Mouse (Mus musculus) kidney, embryonic 16.5 days (tissue): ENCODE results near the gene P2rx7. TPM values are rescaled to one million over a fixed set of nuclear protein-coding genes. Genes with fewer than 3 reads are reported as not detected.
"Not testable (repeated sequence)": the region's sequence is repeated elsewhere in the genome, so short reads cannot be mapped to it uniquely, and the experiment has no call there.

ENCODE experiments used
- ATAC-seq: fragments of 200-750 bp; cut with Nextera tagmentation; 2 replicates; pipeline ENCODE4 v1.8.0; 2017; ENCODE audit warnings: moderate TSS enrichment; ENCODE audit not compliant: low FRiP score, low TSS enrichment
- H3K27ac ChIP-seq: fragments of 300-500 bp; sonication (generic); 2 replicates; pipeline ENCODE4 v1.5.1; 2014; ENCODE audit warnings: low read length
- H3K27me3 ChIP-seq: fragments of 300-500 bp; sonication (generic); 2 replicates; pipeline ENCODE4 v1.6.1; 2014; ENCODE audit warnings: low read length, control low read depth, mixed read lengths; ENCODE audit not compliant: insufficient read depth
- H3K36me3 ChIP-seq: fragments of 300-500 bp; sonication (generic); 2 replicates; pipeline ENCODE4 v1.6.1; 2014; ENCODE audit warnings: low read length, control low read depth, mixed read lengths; ENCODE audit not compliant: insufficient read depth
- H3K4me1 ChIP-seq: fragments of 300-500 bp; sonication (generic); 2 replicates; pipeline ENCODE4 v1.6.1; 2014; ENCODE audit warnings: low read length, control low read depth, mixed read lengths; ENCODE audit not compliant: insufficient read depth
- H3K4me2 ChIP-seq: fragments of 300-500 bp; sonication (generic); replicated peaks from 2 replicates; pipeline ENCODE4 v1.6.1; 2014; ENCODE audit warnings: low read depth, low read length
- H3K4me3 ChIP-seq: fragments of 300-500 bp; sonication (generic); 2 replicates; pipeline ENCODE4 v1.5.1; 2014; ENCODE audit warnings: mild to moderate bottlenecking, low read length
- H3K9ac ChIP-seq: fragments of 300-500 bp; sonication (generic); replicated peaks from 2 replicates; pipeline ENCODE4 v1.6.1; 2014; ENCODE audit warnings: low read length
- H3K9me3 ChIP-seq: fragments of 300-500 bp; sonication (generic); 2 replicates; pipeline ENCODE4 v1.6.1; 2016; ENCODE audit warnings: low read length, control low read depth
- WGBS: fragments of 180-500 bp; shearing (Covaris S2); extraction: QIAGEN DNeasy Blood & Tissue Kit; methylation state at CpG from one replicate; pipeline ENCODE4 v1.1.7; 2014; 5-methylcytosine and 5-hydroxymethylcytosine counted together
- polyA plus RNA-seq: library from polyadenylated mRNA; unstranded; fragments of >200 nt; fragmentation: Nextera tagmentation; extraction: Ambion mirVana; gene quantifications from 2 replicates; pipeline ENCODE4 v1.2.1, GENCODE M21; 2015

The P2rx7 gene
- polyA plus RNA-seq, 1 experiment from 2014 or later: 1.5 TPM

DNA sequence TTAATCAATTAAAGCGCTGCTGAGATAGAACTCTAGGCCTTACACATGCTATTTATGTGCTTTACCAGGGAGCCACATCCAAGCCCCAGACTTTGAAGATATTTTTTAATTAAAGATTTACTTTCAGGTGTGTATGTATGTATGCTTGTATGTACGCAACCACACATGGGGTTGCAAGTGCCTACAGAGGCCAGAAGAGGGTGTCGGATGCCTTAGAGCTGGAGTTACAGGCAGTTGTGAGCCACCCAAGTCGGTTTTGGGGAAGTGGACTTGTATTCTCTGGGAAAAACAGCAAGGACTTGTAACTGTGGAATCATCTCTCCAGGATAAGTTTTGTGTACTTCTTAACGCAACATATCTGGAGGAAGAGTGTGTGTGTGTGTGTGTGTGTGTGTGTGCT lies 3.7 kb upstream of the P2rx7 start:
- no peaks in the 10 kb centered on the region for H3K9me3 ChIP-seq
- WGBS: 89% methylated on average over 5 of the region's 5 CpGs
- H3K4me3 ChIP-seq: no peak overlapping the region
- no peaks in the 10 kb centered on the region for H3K36me3 ChIP-seq
- H3K27me3 ChIP-seq: no peaks in the 10 kb centered on the region
- peaks cover 4% of the 10 kb centered on the region; the same call in 1 of the 2 replicates for H3K4me1 ChIP-seq
- no peak overlapping the region for H3K4me2 ChIP-seq
- ATAC-seq: no peak
- H3K27ac ChIP-seq: no peak overlapping the region
- H3K9ac ChIP-seq: no peak overlapping the region

DNA sequence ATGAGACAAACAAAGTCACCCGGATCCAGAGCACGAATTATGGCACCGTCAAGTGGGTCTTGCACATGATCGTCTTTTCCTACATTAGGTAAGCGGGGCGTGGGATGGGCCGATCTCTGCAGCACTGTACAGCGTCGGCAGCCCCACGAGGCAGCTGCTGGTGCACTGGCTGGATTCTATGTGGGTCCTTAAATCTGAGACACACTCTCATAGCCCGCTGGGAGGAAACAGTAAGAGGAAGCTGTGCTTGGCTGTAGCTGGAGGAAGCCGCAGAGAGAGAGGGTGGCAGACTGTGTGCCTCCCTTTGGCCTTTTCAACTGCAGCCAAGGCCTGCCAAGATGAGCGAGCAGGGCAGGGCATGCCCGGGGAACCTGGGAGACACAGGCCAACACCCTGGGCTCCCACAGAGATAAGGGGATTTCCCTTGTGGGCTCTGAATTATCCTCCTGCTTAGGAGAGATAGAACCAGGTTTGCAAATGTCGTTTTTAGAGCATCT lies 448 bp downstream of the P2rx7 start:
- no peak for ATAC-seq
- no peak overlapping the region for H3K9ac ChIP-seq

DNA sequence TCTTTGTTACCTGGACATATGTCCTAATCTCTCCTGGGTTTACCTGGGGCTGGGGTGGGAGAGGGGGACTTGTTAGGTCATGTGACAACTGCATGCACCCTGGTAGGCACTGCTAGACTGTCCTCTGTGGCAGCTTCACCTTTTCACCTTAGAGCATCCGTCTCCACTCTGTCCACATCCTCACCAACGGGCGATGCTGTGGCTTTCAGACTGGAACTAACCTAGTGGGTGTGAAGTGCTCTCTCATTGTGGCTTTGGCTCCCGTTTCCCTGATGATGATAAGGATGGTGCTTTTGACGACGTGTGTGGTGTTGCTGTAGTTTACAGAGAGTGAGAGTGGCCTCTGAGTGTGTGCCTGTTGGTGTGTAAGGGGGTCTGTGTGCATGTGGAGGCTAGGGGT lies 1.6 kb downstream of the P2rx7 start:
- H3K4me2 ChIP-seq: no peak overlapping the region
- H3K9me3 ChIP-seq: no peaks in the 10 kb centered on the region
- WGBS: 81% methylated on average over 6 of the region's 6 CpGs
- no peak overlapping the region for H3K9ac ChIP-seq
- no peak overlapping the region for H3K27ac ChIP-seq
- ATAC-seq: no peak
- H3K4me3 ChIP-seq: no peak overlapping the region
- no peaks in the 10 kb centered on the region for H3K36me3 ChIP-seq
- H3K4me1 ChIP-seq: no peaks in the 10 kb centered on the region
- H3K27me3 ChIP-seq: no peaks in the 10 kb centered on the region

More for the DNA sequence above, 448 bp downstream of the P2rx7 start:
- Histone ChIP-seq H3K4me1 (no peaks in the 10 kb centered on the region), H3K27me3 (no peaks in the 10 kb centered on the region), H3K9me3 (no peaks in the 10 kb centered on the region), H3K36me3 (no peaks in the 10 kb centered on the region), H3K27ac (no peak overlapping the region), H3K4me2 (no peak overlapping the region), H3K4me3 (no peak overlapping the region)
- 57% methylated on average over 15 of the region's 15 CpGs for WGBS

DNA sequence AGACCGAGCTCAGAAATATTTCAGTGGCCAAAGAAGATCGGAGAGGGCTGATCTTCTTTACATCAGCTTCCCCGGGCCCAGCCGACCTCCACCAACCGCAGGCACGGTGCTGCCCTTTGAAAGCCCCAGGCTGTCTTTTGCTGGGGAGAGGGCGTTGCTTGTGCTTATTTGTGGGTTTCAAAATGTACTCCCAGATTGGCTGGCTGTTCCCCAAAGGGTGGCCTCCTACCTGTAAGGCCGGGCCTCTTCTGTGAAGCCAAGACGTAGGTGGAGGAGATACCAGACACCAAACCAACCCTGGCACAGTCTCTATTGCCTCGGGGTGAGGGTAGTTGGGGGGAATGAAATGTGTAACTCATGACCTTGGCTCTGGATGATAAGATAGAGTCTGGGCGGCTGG lies 2.3 kb downstream of the P2rx7 start:
- Histone ChIP-seq H3K27ac (no peak overlapping the region), H3K36me3 (no peaks in the 10 kb centered on the region), H3K4me1 (no peaks in the 10 kb centered on the region), H3K4me2 (no peak overlapping the region), H3K9me3 (no peaks in the 10 kb centered on the region), H3K4me3 (no peak overlapping the region), H3K27me3 (no peaks in the 10 kb centered on the region), H3K9ac (no peak overlapping the region)
- 85% methylated on average over 11 of the region's 11 CpGs for WGBS
- ATAC-seq: no peak

DNA sequence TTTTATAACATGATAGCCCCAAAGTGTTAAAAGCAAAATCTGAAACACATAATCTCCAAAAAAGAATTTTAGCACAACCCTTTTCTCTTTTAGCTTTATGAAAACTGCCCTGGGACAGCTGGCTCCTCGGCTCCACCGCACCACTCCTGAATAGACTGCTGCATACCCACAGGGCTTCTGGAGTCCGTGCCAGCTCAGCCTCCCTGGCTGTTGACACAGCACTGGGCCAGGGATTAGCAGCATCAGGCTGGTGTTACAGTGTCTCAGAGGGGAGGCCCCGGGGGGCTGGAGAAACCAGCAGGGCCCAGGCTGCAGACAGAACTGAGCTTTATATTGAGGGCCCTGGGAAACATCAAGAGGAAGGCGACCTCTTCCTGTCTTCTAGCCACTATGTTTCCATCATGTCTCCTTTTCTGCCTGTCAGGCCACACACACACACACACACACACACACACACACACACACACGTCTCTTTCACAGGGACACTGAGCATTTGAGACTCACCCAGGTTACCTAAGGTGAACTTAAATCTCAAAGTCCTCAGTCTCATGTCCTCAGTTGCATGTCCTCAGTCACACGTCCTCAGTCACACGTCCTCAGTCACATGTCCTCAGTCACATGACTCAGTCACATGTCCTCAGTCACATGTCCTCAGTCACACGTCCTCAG lies 3.7 kb downstream of the P2rx7 start:
- Histone ChIP-seq H3K9ac (no peak overlapping the region), H3K36me3 (no peaks in the 10 kb centered on the region), H3K4me2 (no peak overlapping the region), H3K9me3 (no peaks in the 10 kb centered on the region), H3K4me1 (no peaks in the 10 kb centered on the region), H3K27me3 (no peaks in the 10 kb centered on the region), H3K4me3 (no peak overlapping the region), H3K27ac (no peak overlapping the region)
- no peak for ATAC-seq
- 80% methylated on average over 9 of the region's 9 CpGs for WGBS

DNA sequence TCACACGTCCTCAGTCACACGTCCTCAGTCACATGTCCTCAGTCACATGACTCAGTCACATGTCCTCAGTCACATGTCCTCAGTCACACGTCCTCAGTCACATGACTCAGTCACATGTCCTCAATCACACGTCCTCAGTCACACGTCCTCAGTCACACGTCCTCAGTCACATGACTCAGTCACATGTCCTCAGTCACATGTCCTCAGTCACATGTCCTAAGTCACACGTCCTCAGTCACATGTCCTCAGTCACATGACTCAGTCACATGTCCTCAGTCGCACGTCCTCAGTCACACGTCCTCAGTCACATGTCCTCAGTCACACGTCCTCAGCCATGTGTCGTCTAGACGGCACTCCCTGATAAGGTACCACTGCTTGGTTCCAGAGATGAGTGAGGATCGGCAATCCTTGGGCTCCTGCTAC lies 4.3 kb downstream of the P2rx7 start:
- not testable (repeated sequence) for H3K27ac ChIP-seq, H3K4me1 ChIP-seq, H3K9ac ChIP-seq, ATAC-seq, H3K4me3 ChIP-seq, H3K4me2 ChIP-seq, H3K27me3 ChIP-seq, H3K36me3 ChIP-seq, H3K9me3 ChIP-seq
- 97% methylated on average over 14 of the region's 14 CpGs for WGBS

DNA sequence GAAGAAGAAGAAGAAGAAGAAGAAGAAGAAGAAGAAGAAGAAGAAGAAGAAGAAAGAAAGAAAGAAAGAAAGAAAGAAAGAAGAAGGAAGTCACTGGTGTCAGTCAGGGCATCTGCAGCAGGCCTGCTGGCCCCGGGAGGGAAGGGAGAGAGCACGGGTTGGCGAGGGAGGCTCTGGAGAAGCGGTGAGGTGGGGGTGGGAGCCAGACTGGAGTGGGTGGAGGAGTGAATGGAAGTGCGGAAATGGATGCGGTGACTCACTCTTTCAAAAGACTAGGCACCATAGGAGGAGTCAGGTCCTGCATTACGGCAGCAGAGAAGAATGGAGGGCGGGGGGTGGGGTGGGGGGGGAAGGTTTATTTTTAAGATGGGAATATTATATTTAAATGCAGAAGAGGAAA lies 5.6 kb downstream of the P2rx7 start:
- 69% methylated on average over 8 of the region's 8 CpGs for WGBS
- no peaks in the 10 kb centered on the region for H3K9me3 ChIP-seq
- no peak for ATAC-seq
- no peaks in the 10 kb centered on the region for H3K27me3 ChIP-seq
- H3K36me3 ChIP-seq: no peaks in the 10 kb centered on the region
- H3K4me2 ChIP-seq: no peak overlapping the region
- H3K9ac ChIP-seq: no peak overlapping the region
- no peak overlapping the region for H3K4me3 ChIP-seq
- H3K27ac ChIP-seq: no peak overlapping the region
- peaks cover 8% of the 10 kb centered on the region for H3K4me1 ChIP-seq

DNA sequence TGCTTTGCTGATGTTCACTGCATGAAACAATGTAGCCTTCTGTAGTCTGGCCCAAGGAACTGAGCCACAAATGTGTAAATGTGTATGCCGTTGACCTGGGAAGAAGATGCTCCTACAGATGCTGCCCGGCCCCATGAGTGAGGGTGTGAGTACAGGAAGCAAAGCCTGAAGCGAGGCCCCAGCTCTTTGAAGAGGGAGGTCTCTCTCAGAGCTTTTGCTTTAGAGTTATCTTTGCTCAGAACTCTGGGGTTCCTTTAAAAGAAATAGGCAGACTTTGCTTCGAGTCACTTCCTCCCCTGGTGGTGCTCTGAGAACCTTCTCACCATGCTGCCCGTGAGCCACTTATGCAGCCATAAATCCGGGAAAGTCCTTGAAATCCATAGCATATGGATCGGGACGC lies 6.4 kb downstream of the P2rx7 start:
- H3K27ac ChIP-seq: no peak overlapping the region
- peaks cover 13% of the 10 kb centered on the region for H3K4me1 ChIP-seq
- no peak overlapping the region for H3K9ac ChIP-seq
- no peak overlapping the region for H3K4me2 ChIP-seq
- H3K9me3 ChIP-seq: no peaks in the 10 kb centered on the region
- H3K36me3 ChIP-seq: no peaks in the 10 kb centered on the region
- 87% methylated on average over 8 of the region's 8 CpGs for WGBS
- no peaks in the 10 kb centered on the region for H3K27me3 ChIP-seq
- ATAC-seq: no peak
- H3K4me3 ChIP-seq: no peak overlapping the region

DNA sequence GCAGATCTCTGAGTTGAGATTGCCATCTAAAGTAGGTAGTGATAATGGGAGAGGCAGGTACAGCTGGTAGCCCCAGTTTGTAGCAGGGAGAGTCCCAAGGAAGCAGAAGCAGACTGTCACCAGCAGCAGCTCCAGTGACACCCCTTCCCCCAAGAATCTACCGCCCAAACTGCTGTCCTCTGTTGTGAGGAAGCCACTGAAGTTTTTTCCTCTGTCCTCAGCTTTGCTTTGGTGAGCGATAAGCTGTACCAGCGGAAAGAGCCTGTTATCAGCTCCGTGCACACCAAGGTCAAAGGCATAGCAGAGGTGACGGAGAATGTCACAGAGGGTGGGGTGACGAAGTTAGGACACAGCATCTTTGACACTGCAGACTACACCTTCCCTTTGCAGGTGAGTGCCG lies 8.8 kb downstream of the P2rx7 start:
- H3K27ac ChIP-seq: no peak overlapping the region
- ATAC-seq: no peak
- 81% methylated on average over 7 of the region's 7 CpGs for WGBS

DNA sequence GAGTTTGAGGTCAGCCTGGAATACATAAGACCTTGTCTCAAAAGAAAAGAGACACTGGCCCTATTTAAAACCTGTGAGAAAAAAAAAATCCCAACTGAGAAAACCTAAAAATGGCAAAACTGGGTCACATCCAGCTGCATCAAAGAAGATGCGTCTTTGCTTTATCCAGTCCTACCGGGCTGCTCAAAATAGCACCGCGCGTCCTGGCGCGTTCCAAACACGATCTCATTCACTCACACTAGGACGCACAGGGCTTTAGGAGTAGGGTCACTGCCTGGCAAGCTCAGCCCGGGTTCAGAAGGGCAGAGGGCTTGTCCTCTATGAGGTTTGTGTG lies 9.4 kb downstream of the P2rx7 start:
- Histone ChIP-seq H3K4me1 (peaks cover 13% of the 10 kb centered on the region), H3K9me3 (no peaks in the 10 kb centered on the region), H3K4me2 (no peak overlapping the region), H3K27me3 (no peaks in the 10 kb centered on the region), H3K27ac (no peak overlapping the region; the same call in 1 of the 2 replicates), H3K4me3 (no peak overlapping the region), H3K36me3 (no peaks in the 10 kb centered on the region), H3K9ac (no peak overlapping the region)
- 75% methylated on average over 10 of the region's 10 CpGs for WGBS
- no peak for ATAC-seq

More for the DNA sequence above, 8.8 kb downstream of the P2rx7 start:
- H3K9ac ChIP-seq: no peak overlapping the region
- H3K4me2 ChIP-seq: no peak overlapping the region
- no peaks in the 10 kb centered on the region for H3K9me3 ChIP-seq
- no peak overlapping the region for H3K4me3 ChIP-seq
- no peaks in the 10 kb centered on the region for H3K27me3 ChIP-seq
- H3K36me3 ChIP-seq: no peaks in the 10 kb centered on the region
- H3K4me1 ChIP-seq: peaks cover 13% of the 10 kb centered on the region
